Mouse (Mus musculus) liver, embryonic 14.5 days (tissue): ENCODE measurements around the gene Gpr3.
A peak's percentile ranks its signal among the peaks of the same experiment; 100 is the strongest.

ENCODE experiments used
- CTCF ChIP-seq: IDR thresholded peaks from 2 replicates; pipeline ENCODE4 v1.5.1; 2016; ENCODE audit warnings: antibody characterized with exemption, low read depth, control low read depth
- EP300 ChIP-seq: IDR thresholded peaks from 2 replicates; pipeline ENCODE4 v1.6.1; 2016; ENCODE audit warnings: antibody characterized with exemption, low read depth

- TF ChIP-seq CTCF (no peak), EP300 (0 out of 2 replicates have a peak, but pooled peaks have one; percentile 22)
These were observed 38.0 kb downstream of the Gpr3 start for GRCm38 (mm10) chr4:133174361-133174760.
